Mouse (Mus musculus): ENCODE measurements at regions not wholly inside any gene's neighbourhood (a gene's known extent, or its start where the extent isn't known, plus 50 kb on each side); places are given as distances from the start of the nearest gene placed in this dataset.

- TF ChIP-seq CTCF (IDR thresholded peaks at IDR 0.05; ENCODE audit: borderline replicate concordance, insufficient read depth, low read depth, low read length) (no peak), POLR2A (IDR thresholded peaks at IDR 0.05; ENCODE audit: borderline replicate concordance, insufficient read depth, low read length) (no peak)
These were observed 138.7 kb downstream of the Npy start for GRCm38 (mm10) chr6:49961166-49961565.
